Mouse (Mus musculus): ENCODE results near the gene Sept8.

Sept8 gene

GRCm38 (mm10) chr11:53519207-53520121 is at the start of gene Sept8:
Gene Sept8 (plus strand): TSS chr11:53519257.
- DNase-seq: peak; percentile 80

- DNase-seq: no peak
Observed at GRCm38 (mm10) chr11:53469294-53469967, 49.6 kb upstream of the Sept8 start.

- DNase-seq: peak; percentile 95
Observed at GRCm38 (mm10) chr11:53469968-53470695, 48.9 kb upstream of the Sept8 start, which contains the start of gene Gm9837. Gene Gm9837 (minus strand): TSS chr11:53470479.

GRCm38 (mm10) chr11:53472709-53473108 is 46.3 kb upstream of the Sept8 start:
- DNase-seq: no peak

GRCm38 (mm10) chr11:53475620-53476019 is 43.4 kb upstream of the Sept8 start:
- DNase-seq: no peak

- DNase-seq: no peak
Observed at GRCm38 (mm10) chr11:53477833-53478232, 41.2 kb upstream of the Sept8 start.

- DNase-seq: no peak
Observed at GRCm38 (mm10) chr11:53478383-53479170, 40.5 kb upstream of the Sept8 start.

GRCm38 (mm10) chr11:53479171-53479782 is 39.8 kb upstream of the Sept8 start:
- no peak for DNase-seq

- DNase-seq: peak; percentile 88
Observed at GRCm38 (mm10) chr11:53479783-53480301, 39.2 kb upstream of the Sept8 start, which contains the start of the genes Gm9945 and Sowaha. Gene Gm9945 (plus strand): TSS chr11:53480166. Gene Sowaha (minus strand): TSS chr11:53480274.

GRCm38 (mm10) chr11:53481088-53481730 is 37.8 kb upstream of the Sept8 start:
- no peak for DNase-seq

- peak; percentile 82 for DNase-seq
Observed at GRCm38 (mm10) chr11:53483159-53483891, 35.7 kb upstream of the Sept8 start.

- DNase-seq: peak; percentile 73
Observed at GRCm38 (mm10) chr11:53485719-53486118, 33.3 kb upstream of the Sept8 start.

GRCm38 (mm10) chr11:53486351-53486750 is 32.7 kb upstream of the Sept8 start:
- peak; percentile 57 for DNase-seq

GRCm38 (mm10) chr11:53486822-53487594 is 32.0 kb upstream of the Sept8 start:
- DNase-seq: peak; percentile 89

- no peak for DNase-seq
Observed at GRCm38 (mm10) chr11:53489007-53489406, 30.1 kb upstream of the Sept8 start.

GRCm38 (mm10) chr11:53489421-53489820 is 29.6 kb upstream of the Sept8 start:
- no peak for DNase-seq

- DNase-seq: no peak
Observed at GRCm38 (mm10) chr11:53491954-53492401, 27.1 kb upstream of the Sept8 start.

GRCm38 (mm10) chr11:53493243-53493955 is 25.7 kb upstream of the Sept8 start:
- no peak for DNase-seq

- no peak for DNase-seq
Observed at GRCm38 (mm10) chr11:53495417-53495816, 23.6 kb upstream of the Sept8 start.
